Mouse (Mus musculus) myocyte (in vitro differentiated cells): Measurements from ENCODE around the gene Prr3.

ENCODE experiments used
- CEBPB ChIP-seq: IDR thresholded peaks from 2 replicates; pipeline ENCODE4 v1.6.1; 2011; ENCODE audit warnings: mild to moderate bottlenecking, moderate library complexity; ENCODE audit not compliant: poor library complexity, insufficient read depth, severe bottlenecking
- E2F4 ChIP-seq: IDR thresholded peaks from one replicate; pipeline ENCODE4 v1.6.1; 2011; ENCODE audit warnings: mild to moderate bottlenecking, control low read depth, moderate library complexity; ENCODE audit not compliant: insufficient read depth
- MAX ChIP-seq: IDR thresholded peaks from one replicate; pipeline ENCODE4 v1.6.1; 2011; ENCODE audit warnings: low read depth, mild to moderate bottlenecking, control low read depth
- MYOD1 ChIP-seq, 3 experiments: IDR thresholded peaks; one replicate each; pipeline ENCODE4 v1.6.1; 2011; ENCODE audit warnings: control low read depth in 2 of 3, low read depth in 2 of 3, mild to moderate bottlenecking in 2 of 3, moderate library complexity in 1 of 3; ENCODE audit not compliant: insufficient read length in 2 of 3, control insufficient read depth in 1 of 3
- MYOG ChIP-seq, 3 experiments: IDR thresholded peaks; one replicate each; pipeline ENCODE4 v1.6.1; 2011; ENCODE audit warnings: control low read depth in 2 of 3, low read depth in 2 of 3, mild to moderate bottlenecking in 2 of 3; ENCODE audit not compliant: insufficient read length in 2 of 3, control insufficient read depth in 1 of 3, insufficient read depth in 1 of 3
- POLR2A ChIP-seq: IDR thresholded peaks from one replicate; pipeline ENCODE4 v1.6.1; 2011; ENCODE audit warnings: low read depth, mild to moderate bottlenecking, control low read depth, moderate library complexity; ENCODE audit not compliant: insufficient read length
- POLR2AphosphoS2 ChIP-seq: IDR thresholded peaks from one replicate; pipeline ENCODE4 v1.6.1; 2011; ENCODE audit warnings: low read depth, control low read depth; ENCODE audit not compliant: insufficient read length
- SRF ChIP-seq: IDR thresholded peaks from one replicate; pipeline ENCODE4 v1.6.1; 2011; ENCODE audit warnings: low read depth; ENCODE audit not compliant: control insufficient read depth, insufficient read length
- TCF12 ChIP-seq: IDR thresholded peaks from one replicate; pipeline ENCODE4 v1.6.1; 2011; ENCODE audit warnings: mild to moderate bottlenecking, control low read depth; ENCODE audit not compliant: poor library complexity, insufficient read depth, severe bottlenecking
- USF1 ChIP-seq: IDR thresholded peaks from one replicate; pipeline ENCODE4 v1.6.1; 2011; ENCODE audit warnings: low read depth, mild to moderate bottlenecking, control low read depth, moderate library complexity

GRCm38 (mm10) chr17:35998545-35999305 lies 18.7 kb upstream of the Prr3 start:
- TF ChIP-seq TCF12 = no peak
- peak in 2 of 3 experiments; percentile 26 to 83 for TF ChIP-seq MYOD1 (IDR thresholded peaks at IDR 0.05; ENCODE audit: control insufficient read depth in 1 of 3, insufficient read length in 2 of 3, low read depth in 2 of 3)
- TF ChIP-seq POLR2A = no peak
- peak; percentile 5 for TF ChIP-seq USF1
- TF ChIP-seq E2F4 = no peak
- TF ChIP-seq MYOG (IDR thresholded peaks at IDR 0.05; ENCODE audit: control insufficient read depth in 1 of 3, insufficient read depth in 1 of 3, insufficient read length in 2 of 3, low read depth in 2 of 3) = peak; percentile 2 to 65 (median 7)
- no peak for TF ChIP-seq SRF
- TF ChIP-seq CEBPB = no peak
- no peak for TF ChIP-seq MAX
- TF ChIP-seq POLR2AphosphoS2 = no peak
